Mouse (Mus musculus) embryo, embryonic 9.5 days (tissue): Measurements from ENCODE around the gene Bank1.

Source experiments
- DNase-seq: peaks from one replicate; pipeline ENCODE4 v3.0.0-alpha.2; 2017; ENCODE audit errors: extremely low spot score

Gene Bank1

DNA sequence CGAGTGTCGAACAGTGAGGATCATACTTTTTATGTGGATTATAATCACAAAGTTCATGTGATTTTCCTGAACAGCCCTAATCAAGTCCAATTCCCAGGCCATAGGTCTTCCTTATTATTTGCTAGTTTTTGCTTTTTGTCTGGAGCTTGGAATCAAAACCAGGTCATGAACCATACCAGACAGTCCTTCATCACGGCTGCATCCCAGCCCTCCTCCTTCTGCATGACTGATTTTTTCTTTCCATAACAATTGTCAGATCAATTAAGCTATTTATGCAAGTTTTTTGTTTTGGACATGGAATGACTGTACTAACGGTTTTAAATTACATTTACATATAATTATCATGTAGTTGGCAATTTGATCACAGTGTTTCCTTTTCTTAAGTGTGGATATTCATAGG is 315.2 kb downstream of the Bank1 start:
- DNase-seq, result no peak

DNA sequence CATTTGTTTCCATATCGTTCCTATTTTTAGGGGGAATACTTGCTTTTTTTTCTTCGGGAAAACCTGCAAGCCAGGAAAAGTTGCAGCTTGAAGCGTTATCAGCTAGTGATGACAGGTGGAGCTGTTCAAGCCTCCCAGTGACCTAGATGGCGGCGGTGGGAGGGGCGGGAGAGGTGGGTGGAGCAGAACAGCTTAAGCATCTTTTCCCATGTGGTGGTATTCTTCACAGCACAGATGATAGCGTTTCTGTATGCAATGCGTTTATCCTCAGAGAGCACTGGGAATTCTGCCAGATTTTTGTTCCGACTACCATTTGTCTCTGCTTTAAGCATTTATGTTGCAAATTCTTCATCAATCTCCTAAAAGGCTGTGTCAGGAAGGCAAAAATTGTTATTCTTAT is 318.0 kb downstream of the Bank1 start:
- DNase-seq, result peak; percentile 8

GRCm38 (mm10) chr3:136007081-136007828 is 318.6 kb downstream of the Bank1 start:
- no peak for DNase-seq
